Mouse (Mus musculus): ENCODE results near the gene Aff1.

GRCm38 (mm10) chr5:103673611-103674010 lies 18.6 kb upstream of the Aff1 start:
- TF ChIP-seq CTCF (IDR thresholded peaks at IDR 0.05; ENCODE audit: borderline replicate concordance, extremely low read depth, insufficient read depth, insufficient read length) (no peak), POLR2A (IDR thresholded peaks at IDR 0.05; ENCODE audit: borderline replicate concordance, extremely low read depth, insufficient read depth, insufficient read length, poor library complexity, severe bottlenecking) (no peak)

All from brain, embryonic 14.5 days (tissue).